Mouse (Mus musculus) olfactory bulb, adult 2 months (tissue): ENCODE data around the gene Fcrlb.

Source experiments
- CTCF ChIP-seq: fragments of 200-500 bp; IDR thresholded peaks from 2 replicates; pipeline ENCODE4 v1.5.1; 2012; ENCODE audit warnings: low read depth, mild to moderate bottlenecking, low read length, moderate library complexity; ENCODE audit not compliant: insufficient read depth
- POLR2A ChIP-seq: fragments of 200-500 bp; IDR thresholded peaks from 2 replicates; pipeline ENCODE4 v1.6.1; 2012; ENCODE audit warnings: mild to moderate bottlenecking, low read depth, low read length, moderate library complexity; ENCODE audit not compliant: insufficient read depth

DNA sequence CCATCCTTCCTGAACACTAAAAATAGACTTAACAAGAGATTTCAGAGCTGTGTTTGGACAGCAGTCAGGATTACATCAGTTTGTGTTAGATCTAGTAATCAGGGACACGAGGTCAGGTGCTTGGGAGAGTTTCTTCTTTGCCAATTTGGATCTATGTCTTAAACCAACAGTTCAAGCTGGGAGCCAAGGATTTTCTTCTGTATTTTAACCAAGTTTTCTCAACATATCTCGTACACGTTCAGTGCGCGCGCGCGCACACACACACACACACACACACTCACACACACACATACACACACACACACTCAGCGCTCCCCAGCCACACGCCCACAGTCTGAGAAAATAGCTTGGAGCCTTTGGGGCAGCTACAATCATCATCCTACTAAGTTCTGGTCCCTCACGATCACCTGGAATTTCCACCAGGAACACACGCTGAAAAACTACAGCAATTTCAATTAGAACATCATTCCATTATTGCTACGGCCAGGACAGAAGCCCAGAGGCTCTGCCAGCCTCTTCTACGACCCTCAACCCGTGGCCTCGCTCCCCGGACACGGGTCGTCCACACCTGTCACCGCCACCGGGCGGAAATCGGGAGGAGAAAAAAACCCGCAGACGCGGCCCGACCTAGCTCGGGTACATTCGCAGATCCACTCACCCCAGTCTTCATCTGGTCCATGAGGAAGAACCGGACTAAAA, 45.6 kb downstream of the Fcrlb start:
- no peak for TF ChIP-seq POLR2A
- no peak for TF ChIP-seq CTCF
